Mouse (Mus musculus) telencephalon, adult 2 months (tissue): ENCODE results near the gene Ptges3l.
A peak's percentile ranks its signal among the peaks of the same experiment; 100 is the strongest.
"Not testable (repeated sequence)": the region's sequence is repeated elsewhere in the genome, so short reads cannot be mapped to it uniquely, and the experiment has no call there.

Source experiments
- DNase-seq: peaks from one replicate; pipeline ENCODE4 v3.0.0-alpha.2; 2011; ENCODE audit warnings: low read depth, low spot score

Ptges3l gene

GRCm38 (mm10) chr11:101420148-101420547 is 5.0 kb downstream of the Ptges3l start:
- no peak for DNase-seq

- DNase-seq = no peak
Observed at GRCm38 (mm10) chr11:101419610-101420009, 5.5 kb downstream of the Ptges3l start.

GRCm38 (mm10) chr11:101418991-101419390 is 6.1 kb downstream of the Ptges3l start:
- peak; percentile 72 for DNase-seq

GRCm38 (mm10) chr11:101417101-101417855 is 7.9 kb downstream of the Ptges3l start, which contains the start of gene Aarsd1:
Gene Aarsd1, minus strand, starts transcription at chr11:101417615.
- DNase-seq = peak; percentile 89

GRCm38 (mm10) chr11:101416433-101417100 is 8.6 kb downstream of the Ptges3l start:
- no peak for DNase-seq

GRCm38 (mm10) chr11:101415306-101415705 is 9.8 kb downstream of the Ptges3l start:
- DNase-seq = no peak

- DNase-seq = peak; percentile 36
Observed at GRCm38 (mm10) chr11:101395110-101395509, 30.0 kb downstream of the Ptges3l start.

- no peak for DNase-seq
Observed at GRCm38 (mm10) chr11:101381817-101382216, 43.3 kb downstream of the Ptges3l start.

- DNase-seq = no peak
Observed at GRCm38 (mm10) chr11:101378926-101379325, 46.2 kb downstream of the Ptges3l start.

GRCm38 (mm10) chr11:101378196-101378595 is 46.9 kb downstream of the Ptges3l start:
- DNase-seq = not testable (repeated sequence)

GRCm38 (mm10) chr11:101374421-101374938 is 50.7 kb downstream of the Ptges3l start:
- no peak for DNase-seq

GRCm38 (mm10) chr11:101370141-101370540 is 55.0 kb downstream of the Ptges3l start:
- no peak for DNase-seq
